Mouse (Mus musculus): Measurements from ENCODE around the gene Nr1d1. TPM values are rescaled to one million over a fixed set of nuclear protein-coding genes. Genes with fewer than 3 reads are reported as not detected.

Nr1d1 gene
- total RNA-seq, 2 experiments from 2014 or later = 54.2 to 67.6 TPM

GRCm38 (mm10) chr11:98770096-98770975, 4.8 kb downstream of the Nr1d1 start:
- peak; percentile 57 to 59 for DNase-seq

GRCm38 (mm10) chr11:98769007-98769954, 5.9 kb downstream of the Nr1d1 start:
- peak in 1 of 2 experiments; percentile 58 for DNase-seq

- DNase-seq = peak; percentile 70 to 74
Observed at GRCm38 (mm10) chr11:98768127-98769006, 6.8 kb downstream of the Nr1d1 start.

GRCm38 (mm10) chr11:98767713-98768112, 7.4 kb downstream of the Nr1d1 start:
- DNase-seq = no peak

- peak; percentile 62 to 70 for DNase-seq
Observed at GRCm38 (mm10) chr11:98767276-98767675, 7.9 kb downstream of the Nr1d1 start.

- DNase-seq = peak in 1 of 2 experiments; percentile 32
Observed at GRCm38 (mm10) chr11:98766816-98767215, 8.3 kb downstream of the Nr1d1 start.

- DNase-seq = peak in 1 of 2 experiments; percentile 40
Observed at GRCm38 (mm10) chr11:98766346-98766745, 8.8 kb downstream of the Nr1d1 start.

GRCm38 (mm10) chr11:98765421-98766309, 9.5 kb downstream of the Nr1d1 start:
- peak; percentile 68 to 84 for DNase-seq

GRCm38 (mm10) chr11:98764746-98765145, 10.4 kb downstream of the Nr1d1 start:
- no peak for DNase-seq

- DNase-seq = no peak
Observed at GRCm38 (mm10) chr11:98764091-98764490, 11.0 kb downstream of the Nr1d1 start.

GRCm38 (mm10) chr11:98763502-98763861, 11.7 kb downstream of the Nr1d1 start:
- no peak for DNase-seq

- peak; percentile 42 to 50 for DNase-seq
Observed at GRCm38 (mm10) chr11:98762756-98763501, 12.2 kb downstream of the Nr1d1 start.

GRCm38 (mm10) chr11:98761939-98762338, 13.2 kb downstream of the Nr1d1 start:
- no peak for DNase-seq

- no peak for DNase-seq
Observed at GRCm38 (mm10) chr11:98756711-98757110, 18.4 kb downstream of the Nr1d1 start.

GRCm38 (mm10) chr11:98755726-98756380, 19.3 kb downstream of the Nr1d1 start:
- peak in 1 of 2 experiments; percentile 38 for DNase-seq

- DNase-seq = peak; percentile 71 to 82
Observed at GRCm38 (mm10) chr11:98754621-98755181, 20.4 kb downstream of the Nr1d1 start.

GRCm38 (mm10) chr11:98754151-98754620, 20.9 kb downstream of the Nr1d1 start:
- DNase-seq = peak; percentile 55 to 65

GRCm38 (mm10) chr11:98753264-98753663, 21.9 kb downstream of the Nr1d1 start:
- no peak for DNase-seq
